Mouse (Mus musculus) layer of hippocampus, adult 2 months (tissue): Measurements from ENCODE around the gene Slc17a3. TPM values are rescaled to one million over a fixed set of nuclear protein-coding genes. Genes with fewer than 3 reads are reported as not detected.
A peak's percentile ranks its signal among the peaks of the same experiment; 100 is the strongest.

Experiments used
- DNase-seq, 2 experiments: peaks; one replicate each; pipeline ENCODE4 v3.0.0; 2022; ENCODE audit warnings: low spot score in 2 of 2
- H3K27ac ChIP-seq: fragments of 200-600 bp; 2 replicates; pipeline ENCODE4 v1.8.1; 2022
- H3K4me3 ChIP-seq: fragments of 200-600 bp; 2 replicates; pipeline ENCODE4 v1.8.1; 2022; ENCODE audit warnings: mild to moderate bottlenecking
- CTCF ChIP-seq: fragments of 200-600 bp; conservative IDR thresholded peaks from 2 replicates; pipeline ENCODE4 v1.8.1; 2022; ENCODE audit warnings: antibody characterized with exemption, mild to moderate bottlenecking, moderate library complexity
- total RNA-seq, 2 experiments: library from RNA; stranded (reverse); gene quantifications; 2 replicates each; pipeline ENCODE4 v1.2.3; 2021

Gene Slc17a3
- total RNA-seq, 2 experiments from 2014 or later, result not detected

DNA sequence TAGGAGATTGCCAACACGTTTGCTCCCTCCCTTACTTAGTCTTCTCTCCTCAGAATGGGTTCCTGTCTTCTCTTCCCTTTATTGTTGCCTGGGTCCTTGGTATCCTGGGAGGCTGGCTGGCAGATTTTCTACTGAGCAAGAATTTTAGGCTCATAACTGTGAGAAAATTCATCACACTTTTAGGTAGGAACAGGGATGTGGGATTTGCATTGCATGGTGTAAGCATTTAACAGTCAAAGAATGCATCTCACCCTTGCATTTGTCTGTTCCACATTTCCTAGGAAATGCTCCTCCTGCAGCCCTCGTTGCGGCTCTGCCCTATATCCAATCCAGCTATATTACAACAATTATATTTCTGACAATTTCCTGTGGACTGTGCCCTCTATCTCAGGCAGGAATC, 17.2 kb downstream of the Slc17a3 start:
- TF ChIP-seq CTCF, result no peak
- Histone ChIP-seq H3K4me3 (no peak overlapping the region), H3K27ac (no peak overlapping the region)
- DNase-seq, result no peak

DNA sequence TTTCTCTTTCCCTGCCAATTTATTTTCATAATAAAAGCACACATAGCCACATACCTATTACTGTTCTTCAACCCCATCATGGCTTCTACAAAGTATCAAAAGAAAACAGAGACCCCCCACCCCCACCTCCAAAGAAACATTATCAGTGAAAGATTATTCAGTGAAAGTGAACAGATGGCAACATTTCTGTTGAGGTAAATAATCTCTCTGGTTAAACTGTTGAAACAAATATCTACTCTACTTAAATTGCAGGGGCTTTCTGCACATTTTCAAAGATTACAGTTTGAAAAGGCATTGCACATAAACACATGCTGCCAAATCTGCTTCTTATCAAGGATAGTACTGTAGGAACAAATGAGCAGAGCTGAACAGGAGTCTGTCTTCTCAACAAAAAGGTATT, 22.6 kb downstream of the Slc17a3 start:
- no peak for DNase-seq
- H3K27ac ChIP-seq, result no peak overlapping the region
- TF ChIP-seq CTCF, result no peak
- H3K4me3 ChIP-seq, result no peak overlapping the region

DNA sequence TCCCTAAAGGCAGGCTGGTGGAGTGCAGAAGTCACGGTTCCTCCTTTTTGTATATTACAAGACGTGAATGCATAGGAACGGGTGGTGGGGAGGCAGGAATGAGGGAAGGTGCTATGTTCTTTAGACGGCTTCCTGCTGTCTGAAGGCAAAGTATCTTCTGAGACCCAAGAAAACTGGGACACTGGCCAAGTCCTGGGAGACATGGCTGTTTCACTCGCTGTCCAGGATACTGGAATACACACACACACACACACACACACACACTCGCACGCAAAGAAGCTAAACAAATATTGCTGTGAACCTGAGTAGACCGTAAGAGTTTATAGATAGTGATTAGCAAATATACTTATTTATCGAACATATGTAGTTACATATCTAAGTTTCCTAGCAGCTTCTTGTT, 25.5 kb downstream of the Slc17a3 start:
- no peak for TF ChIP-seq CTCF
- H3K4me3 ChIP-seq, result no peak overlapping the region
- DNase-seq, result no peak

DNA sequence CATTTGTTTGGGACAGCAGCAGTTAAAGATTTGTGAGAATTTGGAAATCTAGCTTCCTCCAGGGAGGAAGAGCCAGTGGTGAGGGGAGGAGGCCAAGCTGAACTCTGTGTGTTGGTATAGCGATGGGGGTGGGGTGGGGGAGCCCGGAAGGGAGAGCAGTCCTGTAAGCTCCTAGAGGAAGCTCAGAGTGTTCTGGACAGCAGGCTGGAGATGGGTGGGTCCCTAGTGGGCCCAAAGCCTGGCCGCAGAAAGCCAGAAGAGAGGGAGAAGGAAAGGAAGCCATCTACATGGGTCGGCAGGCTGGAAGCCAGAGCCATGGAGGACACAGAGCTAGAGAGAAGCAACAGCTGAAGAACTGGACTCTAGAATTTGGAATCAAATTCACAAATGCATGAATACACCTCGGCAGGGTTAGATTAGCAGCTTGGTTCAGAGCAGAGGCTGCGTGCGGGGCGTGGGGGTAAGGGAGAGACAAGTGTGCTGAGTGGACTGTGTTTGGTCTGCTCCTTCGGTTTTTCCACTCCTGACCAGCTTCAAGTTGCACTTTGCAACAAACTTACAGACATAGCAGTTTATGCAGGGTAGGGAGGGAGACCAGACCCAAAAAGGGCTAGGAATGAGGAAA, 27.0 kb downstream of the Slc17a3 start:
- DNase-seq, result no peak
- Histone ChIP-seq H3K27ac (no peak overlapping the region), H3K4me3 (no peak overlapping the region)
- TF ChIP-seq CTCF, result no peak

More for the DNA sequence above, 25.5 kb downstream of the Slc17a3 start:
- H3K27ac ChIP-seq, result no peak overlapping the region

DNA sequence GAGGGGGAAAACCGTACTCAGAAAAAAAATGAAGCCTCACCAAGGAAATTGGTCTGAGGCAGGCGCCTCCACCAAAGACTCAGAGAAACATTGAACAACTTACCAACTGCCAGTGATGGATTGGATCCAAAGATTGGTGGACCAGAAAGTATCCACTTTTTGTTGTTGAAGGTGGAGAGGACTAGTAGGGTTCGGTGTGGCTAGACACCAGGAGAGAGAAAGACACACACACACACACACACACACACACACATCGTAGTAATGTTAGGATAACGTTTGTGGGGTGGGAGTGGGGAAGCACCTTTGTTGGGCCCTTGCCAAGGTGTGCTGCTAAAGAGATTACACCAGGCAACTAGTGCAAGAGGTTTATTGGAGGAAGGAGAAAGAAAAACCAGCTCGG, 27.8 kb downstream of the Slc17a3 start:
- no peak for DNase-seq
- Histone ChIP-seq H3K4me3 (no peak overlapping the region), H3K27ac (no peak overlapping the region)
- TF ChIP-seq CTCF, result no peak

DNA sequence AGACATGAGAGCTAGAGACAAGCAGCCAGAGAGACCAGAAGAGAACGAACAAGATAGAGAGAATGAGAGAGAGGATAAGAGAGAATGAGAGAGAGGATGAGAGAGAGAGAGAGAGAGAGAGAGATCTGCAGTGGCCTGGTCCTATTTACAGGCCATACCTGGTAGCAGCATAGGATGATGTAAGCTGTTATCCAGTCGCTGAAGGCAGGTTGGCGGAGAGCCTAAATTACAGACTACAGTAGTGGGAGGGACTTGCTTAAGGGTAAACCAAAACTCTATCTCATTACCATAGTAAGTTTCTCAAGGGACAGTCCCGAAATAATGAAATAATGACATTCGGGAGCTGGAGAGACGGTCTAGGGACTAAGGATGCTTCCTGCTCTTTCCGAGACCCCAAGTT, 28.2 kb downstream of the Slc17a3 start, which contains the start of gene Slc17a1:
TSS of gene Slc17a1 (plus strand) at position 346 of the 400 bp plus-strand sequence.
- Histone ChIP-seq H3K27ac (no peak within 1 kb of the TSS), H3K4me3 (no peak within 1 kb of the TSS)
- TF ChIP-seq CTCF, result no peak
- no peak for DNase-seq

DNA sequence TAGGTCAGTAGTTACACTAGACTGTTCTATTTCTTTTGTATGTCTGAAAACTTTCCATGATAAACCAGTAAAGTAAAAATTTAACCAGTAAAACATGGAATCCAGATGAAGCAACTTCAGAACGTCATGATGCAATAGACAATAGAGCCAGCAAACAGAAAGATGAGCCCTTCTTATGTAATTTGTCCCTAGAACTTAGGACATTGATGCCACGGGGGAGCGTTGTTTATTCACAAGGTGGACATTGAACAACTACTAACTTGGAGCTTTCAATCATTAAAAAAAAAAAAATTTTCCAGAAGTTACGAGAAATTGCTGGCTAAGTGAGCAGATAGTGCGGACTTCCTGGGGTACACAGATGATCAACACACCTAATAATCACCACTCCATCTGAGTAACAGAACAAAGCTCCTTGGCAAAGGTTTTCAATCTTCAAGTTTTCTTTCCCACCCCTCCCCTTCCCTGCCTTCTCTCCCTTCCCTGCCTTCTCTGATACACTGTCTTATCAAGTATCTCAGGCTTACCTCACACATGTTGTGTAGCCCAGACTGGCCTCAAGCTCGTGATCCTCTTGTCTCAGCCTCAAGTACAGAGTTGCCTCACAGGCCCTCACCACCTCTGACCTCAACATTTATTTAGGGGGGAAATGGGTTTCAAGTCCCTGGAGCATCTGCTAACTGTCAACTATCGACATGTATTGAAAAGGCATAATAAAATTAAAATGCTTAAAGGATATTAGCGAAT, 29.7 kb downstream of the Slc17a3 start:
- no peak overlapping the region for H3K27ac ChIP-seq
- TF ChIP-seq CTCF, result no peak
- no peak overlapping the region for H3K4me3 ChIP-seq
- DNase-seq, result no peak

DNA sequence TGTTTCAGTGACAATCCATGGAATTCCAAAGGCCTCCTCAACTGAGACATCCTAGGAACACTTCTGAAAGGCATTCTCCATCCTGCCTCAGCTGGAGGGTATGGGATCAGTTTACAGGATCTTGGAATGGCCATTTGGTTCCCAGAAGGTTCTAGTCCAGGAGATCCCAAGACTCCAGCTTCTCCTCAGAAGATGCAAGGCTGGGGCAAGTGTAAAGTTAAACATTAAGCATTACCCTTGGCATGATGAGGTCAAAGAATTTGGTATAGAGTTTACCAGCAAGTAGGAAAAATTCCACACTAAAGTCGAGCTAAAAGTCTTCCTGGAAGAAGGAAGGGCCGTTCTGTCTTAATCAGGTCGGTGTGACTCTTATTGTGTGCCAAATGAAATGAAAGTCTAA, 30.8 kb downstream of the Slc17a3 start:
- no peak for TF ChIP-seq CTCF
- Histone ChIP-seq H3K4me3 (no peak overlapping the region), H3K27ac (no peak overlapping the region)
- no peak for DNase-seq

DNA sequence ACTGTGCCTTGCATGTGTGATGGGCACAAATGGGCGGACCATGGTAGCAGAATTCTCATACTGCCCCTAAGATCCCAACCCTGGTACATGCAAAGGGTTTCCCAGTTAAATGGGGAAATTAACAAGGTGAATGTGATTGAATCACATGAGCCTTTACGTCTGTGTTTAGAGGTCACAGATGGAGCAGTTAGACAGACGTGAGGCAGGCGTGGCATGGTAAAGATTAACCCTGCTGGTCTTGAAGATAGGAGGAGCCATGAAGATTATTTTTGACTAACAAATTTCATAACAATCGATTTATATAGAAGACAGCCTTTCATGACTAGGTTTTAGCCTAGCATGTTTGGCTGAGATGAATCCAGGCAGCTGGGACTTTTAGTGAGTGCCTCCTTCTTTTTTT, 33.9 kb downstream of the Slc17a3 start:
- DNase-seq, result no peak
- no peak overlapping the region for H3K27ac ChIP-seq
- H3K4me3 ChIP-seq, result no peak overlapping the region
- no peak for TF ChIP-seq CTCF

DNA sequence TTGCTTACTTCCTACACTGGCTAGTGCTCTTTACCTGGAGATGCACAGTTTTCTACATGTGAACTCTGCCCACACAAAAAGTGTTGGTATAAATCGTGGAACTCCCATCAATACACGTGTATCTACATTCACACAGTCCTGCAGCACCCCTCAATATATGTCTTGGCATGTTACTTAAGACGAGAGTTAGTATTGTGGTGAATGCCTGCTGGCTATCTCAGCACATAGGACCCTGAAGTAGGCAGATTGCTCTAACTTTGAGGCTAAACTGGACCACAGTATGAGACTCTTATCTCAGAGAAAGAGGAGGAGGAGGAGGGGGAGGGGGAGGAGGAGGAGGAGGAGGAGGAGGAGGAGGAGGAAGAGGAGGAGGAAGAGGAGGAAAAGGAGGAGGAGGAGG, 39.9 kb downstream of the Slc17a3 start:
- Histone ChIP-seq H3K27ac (no peak overlapping the region), H3K4me3 (no peak overlapping the region)
- no peak for DNase-seq
- TF ChIP-seq CTCF, result no peak

DNA sequence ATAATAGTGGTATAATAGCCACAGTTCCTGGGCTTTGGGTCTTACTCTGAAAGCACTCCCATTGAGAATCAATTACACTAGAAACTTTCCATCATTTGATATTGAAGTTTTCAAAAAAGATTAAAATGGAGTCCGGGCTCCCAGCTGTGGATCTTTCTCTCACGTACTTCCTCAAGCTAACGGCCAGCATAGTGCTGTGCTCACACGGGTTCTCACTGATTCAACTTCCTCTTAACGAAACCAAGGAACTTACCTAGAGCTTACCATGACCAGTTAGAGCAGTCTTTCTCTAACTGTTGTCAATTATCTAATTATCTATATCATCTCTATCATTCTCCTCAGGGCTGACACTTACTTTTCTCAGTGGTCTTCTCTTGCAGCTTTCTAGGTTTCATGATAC, 40.4 kb downstream of the Slc17a3 start:
- DNase-seq, result no peak
- Histone ChIP-seq H3K4me3 (no peak overlapping the region), H3K27ac (no peak overlapping the region)
- TF ChIP-seq CTCF, result no peak

DNA sequence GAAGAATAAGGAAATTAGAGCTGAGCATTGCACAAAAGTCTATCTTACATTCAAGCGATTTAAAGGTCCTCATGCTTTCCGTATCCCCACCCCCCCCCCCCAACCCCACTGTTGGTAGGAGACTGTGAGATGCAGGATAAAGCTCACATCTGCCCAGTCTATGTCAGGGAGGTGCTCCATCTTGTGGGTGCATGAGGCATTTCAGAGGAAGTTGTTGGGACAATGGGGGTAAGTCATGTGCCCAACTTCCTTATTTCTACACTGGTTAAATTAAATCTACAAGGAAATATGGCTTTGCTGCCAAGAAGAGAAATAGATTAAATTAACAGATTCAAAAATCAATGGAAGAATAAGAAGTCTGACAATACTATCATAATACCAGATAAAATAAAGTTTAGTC, 46.3 kb downstream of the Slc17a3 start:
- TF ChIP-seq CTCF, result peak; percentile 67
- peak in 1 of 2 experiments; percentile 12 for DNase-seq
- H3K4me3 ChIP-seq, result no peak overlapping the region
- no peak overlapping the region for H3K27ac ChIP-seq

DNA sequence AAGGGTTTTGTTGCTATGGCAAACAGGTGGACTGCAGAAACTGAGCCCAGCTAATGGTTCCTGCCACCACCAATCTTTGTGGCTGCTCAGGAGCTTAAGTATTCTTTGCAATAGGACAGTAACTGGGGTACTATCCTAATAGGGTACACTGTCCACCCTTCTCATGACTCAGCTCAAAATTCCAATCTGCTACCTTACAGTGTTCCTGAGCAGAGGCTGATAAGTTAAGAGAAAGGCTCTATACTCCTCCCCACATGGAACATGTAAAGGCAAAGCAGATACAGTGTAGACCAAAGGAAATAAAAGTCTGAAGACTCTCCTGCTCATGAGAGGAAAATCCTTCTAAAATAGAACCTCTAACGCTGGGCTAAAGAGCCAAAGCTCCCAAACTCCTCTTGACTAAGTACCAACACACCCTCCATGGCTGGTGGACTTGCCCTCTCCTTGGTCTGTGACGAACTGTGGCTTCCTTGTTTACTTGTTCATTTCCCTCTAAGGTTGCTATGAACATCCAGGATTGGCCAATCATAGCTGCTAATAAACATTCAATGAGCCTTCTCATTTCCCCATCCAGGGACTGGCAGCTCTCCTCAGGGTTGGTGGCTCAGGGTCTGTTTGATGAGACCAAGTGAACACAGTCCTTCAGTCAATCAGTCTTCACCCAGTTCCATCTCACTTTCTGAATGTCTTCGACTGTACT, 47.9 kb downstream of the Slc17a3 start:
- no peak for DNase-seq
- H3K27ac ChIP-seq, result no peak overlapping the region
- H3K4me3 ChIP-seq, result no peak overlapping the region
- TF ChIP-seq CTCF, result no peak
